Mouse (Mus musculus) lung, postnatal 36 days (tissue): ENCODE measurements around the gene Lrrc4b.

ENCODE experiments used
- DNase-seq: peaks from one replicate; pipeline ENCODE4 v3.0.0; 2022; ENCODE audit warnings: mixed read lengths

Gene Lrrc4b

GRCm38 (mm10) chr7:44466006-44466887 is 37.4 kb downstream of the Lrrc4b start:
- no peak for DNase-seq

GRCm38 (mm10) chr7:44466888-44467311 is 38.1 kb downstream of the Lrrc4b start:
- DNase-seq, result no peak

- DNase-seq, result peak; percentile 99
Observed at GRCm38 (mm10) chr7:44467811-44468411, 39.1 kb downstream of the Lrrc4b start, which contains the start of gene Josd2. Gene Josd2 (plus strand): TSS chr7:44467980.

GRCm38 (mm10) chr7:44468644-44469285 is 39.9 kb downstream of the Lrrc4b start:
- DNase-seq, result no peak

GRCm38 (mm10) chr7:44469677-44470675 is 41.2 kb downstream of the Lrrc4b start:
- DNase-seq, result no peak

GRCm38 (mm10) chr7:44470696-44471612 is 42.1 kb downstream of the Lrrc4b start:
- no peak for DNase-seq

GRCm38 (mm10) chr7:44471880-44472557 is 43.2 kb downstream of the Lrrc4b start:
- peak; percentile 23 for DNase-seq

- DNase-seq, result no peak
Observed at GRCm38 (mm10) chr7:44472558-44472885, 43.7 kb downstream of the Lrrc4b start.

GRCm38 (mm10) chr7:44472961-44473646 is 44.3 kb downstream of the Lrrc4b start:
- peak; percentile 41 for DNase-seq

GRCm38 (mm10) chr7:44474419-44474818 is 45.6 kb downstream of the Lrrc4b start:
- no peak for DNase-seq

GRCm38 (mm10) chr7:44475046-44475614 is 46.3 kb downstream of the Lrrc4b start:
- DNase-seq, result no peak

- no peak for DNase-seq
Observed at GRCm38 (mm10) chr7:44482836-44483435, 54.1 kb downstream of the Lrrc4b start.

- DNase-seq, result no peak
Observed at GRCm38 (mm10) chr7:44484109-44484508, 55.3 kb downstream of the Lrrc4b start.

- DNase-seq, result peak; percentile 80
Observed at GRCm38 (mm10) chr7:44484841-44485571, 56.2 kb downstream of the Lrrc4b start.

GRCm38 (mm10) chr7:44485572-44486195 is 56.9 kb downstream of the Lrrc4b start:
- no peak for DNase-seq

- DNase-seq, result no peak
Observed at GRCm38 (mm10) chr7:44486927-44487575, 58.2 kb downstream of the Lrrc4b start.

- no peak for DNase-seq
Observed at GRCm38 (mm10) chr7:44487936-44488335, 59.1 kb downstream of the Lrrc4b start.
